Mouse (Mus musculus) kidney, embryonic 16.5 days (tissue): ENCODE data around the gene Rxra. TPM values are rescaled to one million over a fixed set of nuclear protein-coding genes. Genes with fewer than 3 reads are reported as not detected.

Experiments
- ATAC-seq: fragments of 200-750 bp; cut with Nextera tagmentation; 2 replicates; pipeline ENCODE4 v1.8.0; 2017; ENCODE audit warnings: moderate TSS enrichment; ENCODE audit not compliant: low FRiP score, low TSS enrichment
- H3K27ac ChIP-seq: fragments of 300-500 bp; sonication (generic); 2 replicates; pipeline ENCODE4 v1.5.1; 2014; ENCODE audit warnings: low read length
- H3K27me3 ChIP-seq: fragments of 300-500 bp; sonication (generic); 2 replicates; pipeline ENCODE4 v1.6.1; 2014; ENCODE audit warnings: low read length, control low read depth, mixed read lengths; ENCODE audit not compliant: insufficient read depth
- H3K36me3 ChIP-seq: fragments of 300-500 bp; sonication (generic); 2 replicates; pipeline ENCODE4 v1.6.1; 2014; ENCODE audit warnings: low read length, control low read depth, mixed read lengths; ENCODE audit not compliant: insufficient read depth
- H3K4me1 ChIP-seq: fragments of 300-500 bp; sonication (generic); 2 replicates; pipeline ENCODE4 v1.6.1; 2014; ENCODE audit warnings: low read length, control low read depth, mixed read lengths; ENCODE audit not compliant: insufficient read depth
- H3K4me2 ChIP-seq: fragments of 300-500 bp; sonication (generic); replicated peaks from 2 replicates; pipeline ENCODE4 v1.6.1; 2014; ENCODE audit warnings: low read depth, low read length
- H3K4me3 ChIP-seq: fragments of 300-500 bp; sonication (generic); 2 replicates; pipeline ENCODE4 v1.5.1; 2014; ENCODE audit warnings: mild to moderate bottlenecking, low read length
- H3K9ac ChIP-seq: fragments of 300-500 bp; sonication (generic); replicated peaks from 2 replicates; pipeline ENCODE4 v1.6.1; 2014; ENCODE audit warnings: low read length
- H3K9me3 ChIP-seq: fragments of 300-500 bp; sonication (generic); 2 replicates; pipeline ENCODE4 v1.6.1; 2016; ENCODE audit warnings: low read length, control low read depth
- WGBS: fragments of 180-500 bp; shearing (Covaris S2); extraction: QIAGEN DNeasy Blood & Tissue Kit; methylation state at CpG from one replicate; pipeline ENCODE4 v1.1.7; 2014; 5-methylcytosine and 5-hydroxymethylcytosine counted together
- polyA plus RNA-seq: library from polyadenylated mRNA; unstranded; fragments of >200 nt; fragmentation: Nextera tagmentation; extraction: Ambion mirVana; gene quantifications from 2 replicates; pipeline ENCODE4 v1.2.1, GENCODE M21; 2015

Gene Rxra
- polyA plus RNA-seq, 1 experiment from 2014 or later, result 11.6 TPM

DNA sequence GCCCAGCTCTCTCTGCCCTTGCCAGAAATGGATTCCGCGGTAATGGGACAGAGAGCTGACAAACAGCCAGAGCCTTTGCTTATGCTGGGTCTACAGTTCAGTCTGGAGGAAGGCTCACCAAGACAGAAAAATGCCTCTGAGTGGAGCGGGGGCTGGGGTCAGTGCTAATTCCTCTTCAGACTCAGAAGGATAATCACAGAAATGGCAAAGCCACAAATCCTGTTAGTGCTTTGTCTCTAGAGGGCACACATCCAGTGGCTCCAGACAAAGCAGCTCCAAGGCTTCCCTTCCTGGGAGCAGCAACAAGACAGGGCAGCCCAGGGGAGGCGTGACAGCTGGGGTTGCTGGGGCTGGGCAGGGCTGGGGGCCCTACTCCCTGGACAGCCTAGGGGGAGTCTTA, 9.5 kb upstream of the Rxra start:
- no peak for ATAC-seq
- Histone ChIP-seq H3K9me3 (no peaks in the 10 kb centered on the region), H3K4me1 (peaks cover 13% of the 10 kb centered on the region), H3K27ac (no peak overlapping the region), H3K4me3 (no peak overlapping the region), H3K36me3 (no peaks in the 10 kb centered on the region), H3K4me2 (no peak overlapping the region), H3K9ac (no peak overlapping the region), H3K27me3 (no peaks in the 10 kb centered on the region)
- WGBS, result 52% methylated on average over 4 of the region's 4 CpGs

GRCm38 (mm10) chr2:27667677-27668076, 8.6 kb upstream of the Rxra start:
- H3K9me3 ChIP-seq, result no peaks in the 10 kb centered on the region
- ATAC-seq, result no peak
- H3K4me1 ChIP-seq, result peaks cover 18% of the 10 kb centered on the region
- no peaks in the 10 kb centered on the region for H3K27me3 ChIP-seq
- H3K36me3 ChIP-seq, result no peaks in the 10 kb centered on the region
- WGBS, result 59% methylated on average over 4 of the region's 4 CpGs
- H3K4me2 ChIP-seq, result no peak overlapping the region
- H3K4me3 ChIP-seq, result no peak overlapping the region
- H3K9ac ChIP-seq, result no peak overlapping the region
- no peak overlapping the region for H3K27ac ChIP-seq

- no peak overlapping the region for H3K4me3 ChIP-seq
- 47% methylated on average over 5 of the region's 5 CpGs for WGBS
- no peaks in the 10 kb centered on the region for H3K27me3 ChIP-seq
- H3K9ac ChIP-seq, result no peak overlapping the region
- H3K4me2 ChIP-seq, result no peak overlapping the region
- no peak overlapping the region; the same call in 1 of the 2 replicates for H3K27ac ChIP-seq
- no peaks in the 10 kb centered on the region for H3K36me3 ChIP-seq
- ATAC-seq, result no peak
- peaks cover 18% of the 10 kb centered on the region for H3K4me1 ChIP-seq
- no peaks in the 10 kb centered on the region for H3K9me3 ChIP-seq
Measured at GRCm38 (mm10) chr2:27670746-27671145, 5.5 kb upstream of the Rxra start.

DNA sequence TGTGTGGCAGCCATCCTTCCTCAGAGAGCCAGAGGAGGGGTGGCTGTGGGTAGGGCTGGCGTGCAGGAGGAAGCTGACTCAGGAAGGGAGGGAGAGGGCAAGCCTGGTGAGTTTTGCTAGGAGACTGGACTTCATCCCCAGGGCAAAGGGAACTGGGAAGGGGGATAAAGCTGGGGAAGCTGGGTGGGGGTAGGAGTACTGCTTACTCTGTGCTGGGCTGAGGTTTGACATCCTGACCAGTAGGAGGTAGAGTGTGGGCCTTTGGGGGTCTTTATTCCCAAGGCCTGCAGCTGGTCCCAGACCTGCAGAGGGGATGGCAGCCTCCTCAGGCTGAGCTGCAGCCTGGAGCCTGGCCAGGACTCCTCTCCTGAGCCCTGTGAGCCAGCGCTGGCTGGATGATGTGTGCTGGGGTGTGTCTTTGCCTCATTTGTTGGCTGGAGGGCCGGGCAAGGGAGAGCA, 4.6 kb upstream of the Rxra start:
- Histone ChIP-seq H3K9ac (0 out of 2 replicates have a peak overlapping the region, but pooled peaks have one; percentile 15), H3K4me3 (no peak overlapping the region), H3K27me3 (no peaks in the 10 kb centered on the region), H3K9me3 (no peaks in the 10 kb centered on the region), H3K36me3 (no peaks in the 10 kb centered on the region), H3K27ac (peak overlapping the region; percentile 71), H3K4me2 (no peak overlapping the region), H3K4me1 (peaks cover 22% of the 10 kb centered on the region)
- ATAC-seq, result peak; percentile 72
- 23% methylated on average over 3 of the region's 3 CpGs for WGBS

DNA sequence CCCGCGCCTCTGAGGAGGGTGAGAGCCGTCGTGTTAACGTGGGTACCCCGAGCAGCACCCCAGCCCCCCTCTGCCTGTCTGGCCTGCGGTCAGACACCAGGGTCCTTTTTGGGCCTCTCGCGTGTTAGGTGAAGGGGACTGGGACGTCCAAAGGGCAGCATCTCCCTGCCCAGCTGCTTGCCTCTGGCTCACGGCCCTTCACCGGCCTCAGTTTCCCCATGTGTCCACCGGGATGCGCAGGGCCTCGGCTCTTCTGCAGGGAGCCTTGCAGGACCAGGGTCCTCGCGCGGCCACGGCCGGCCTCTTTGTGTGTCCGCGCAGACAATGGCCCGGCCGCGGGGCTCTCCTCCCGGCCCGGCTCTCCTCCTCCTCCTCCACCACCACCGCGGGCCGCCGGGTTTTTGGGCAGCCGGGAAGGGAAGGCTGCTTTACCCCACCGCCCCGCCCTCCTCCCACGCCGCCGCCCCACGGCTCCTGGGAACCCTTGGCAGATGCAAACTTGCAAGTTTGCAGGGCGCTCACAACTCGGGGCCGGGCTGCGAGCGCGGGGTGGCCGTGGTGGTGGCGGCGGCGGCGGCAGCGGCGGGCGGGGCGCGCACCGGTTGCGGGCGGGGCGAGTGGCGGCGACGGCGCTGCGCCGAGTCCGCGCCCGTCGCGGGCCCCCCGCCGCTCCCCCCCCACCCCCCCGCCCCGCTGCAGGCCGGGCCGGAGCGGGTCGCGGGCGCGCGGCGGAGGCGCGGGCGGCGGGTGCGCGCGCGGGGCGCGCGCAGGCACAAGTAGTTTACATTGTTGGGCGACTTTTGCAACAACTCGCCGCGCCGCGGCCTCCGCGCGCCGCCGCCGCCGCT, 462 bp downstream of the Rxra start:
- peak; percentile 46 for ATAC-seq
- Histone ChIP-seq H3K4me1 (peaks cover 43% of the 10 kb centered on the region), H3K9me3 (no peaks in the 10 kb centered on the region), H3K27me3 (no peaks in the 10 kb centered on the region), H3K27ac (peak overlapping the region; percentile 97), H3K4me3 (peak overlapping the region; percentile 87), H3K4me2 (peak overlapping the region; percentile 94), H3K9ac (peak overlapping the region; percentile 93), H3K36me3 (no peaks in the 10 kb centered on the region)
- WGBS, result 1% methylated on average over 29 of the region's 106 CpGs

DNA sequence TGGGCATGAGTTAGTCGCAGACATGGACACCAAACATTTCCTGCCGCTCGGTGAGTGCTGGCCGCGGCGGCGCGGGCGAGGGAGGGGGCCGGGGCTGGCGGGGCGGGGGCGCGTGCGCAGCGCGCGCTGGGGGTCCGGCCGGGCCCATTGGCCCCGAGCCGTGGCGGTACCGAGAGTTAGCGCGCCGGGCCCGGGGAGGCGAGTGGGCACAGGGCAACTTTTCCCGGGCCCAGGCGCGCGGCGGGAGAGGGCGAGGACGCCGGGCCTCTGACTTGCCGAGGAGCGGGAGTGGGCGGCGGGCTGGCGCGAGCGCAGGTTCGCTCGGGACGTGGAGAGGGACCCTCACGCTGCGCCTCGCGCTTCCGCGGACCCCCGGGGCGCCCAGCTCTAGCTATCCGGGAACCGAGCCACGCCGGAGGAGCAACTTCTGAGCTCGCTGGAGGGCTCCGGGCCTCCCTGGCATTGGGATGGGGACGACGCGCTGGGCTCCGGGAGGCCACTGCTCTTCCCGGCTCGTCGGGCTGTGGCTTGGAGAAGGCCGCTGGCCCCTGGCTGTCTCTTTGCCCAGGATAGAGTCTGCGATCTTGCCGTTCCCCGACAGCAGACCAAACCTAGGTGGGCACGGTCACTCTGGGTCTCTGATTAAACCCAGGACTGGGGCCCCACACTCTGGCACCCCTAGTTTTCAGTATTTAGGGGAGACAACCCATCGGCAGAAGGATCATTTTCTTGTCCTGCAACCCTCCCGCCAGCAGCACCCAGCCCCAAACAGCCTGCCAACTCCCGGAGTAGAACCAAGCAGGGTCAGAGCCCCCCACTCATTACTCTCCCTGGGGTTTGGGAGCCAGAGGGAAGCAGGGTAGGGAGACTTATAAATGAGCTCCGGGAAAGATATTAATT, 1.4 kb downstream of the Rxra start:
- peak overlapping the region; percentile 87 for H3K4me3 ChIP-seq
- ATAC-seq, result 0 out of 2 replicates have a peak, but pooled peaks have one; percentile 7
- no peaks in the 10 kb centered on the region for H3K9me3 ChIP-seq
- peak overlapping the region; percentile 94 for H3K4me2 ChIP-seq
- peak overlapping the region; percentile 97 for H3K27ac ChIP-seq
- peak overlapping the region; percentile 93 for H3K9ac ChIP-seq
- H3K36me3 ChIP-seq, result no peaks in the 10 kb centered on the region
- no peaks in the 10 kb centered on the region for H3K27me3 ChIP-seq
- peaks cover 48% of the 10 kb centered on the region for H3K4me1 ChIP-seq
- under 1% methylated on average over 61 of the region's 77 CpGs for WGBS

DNA sequence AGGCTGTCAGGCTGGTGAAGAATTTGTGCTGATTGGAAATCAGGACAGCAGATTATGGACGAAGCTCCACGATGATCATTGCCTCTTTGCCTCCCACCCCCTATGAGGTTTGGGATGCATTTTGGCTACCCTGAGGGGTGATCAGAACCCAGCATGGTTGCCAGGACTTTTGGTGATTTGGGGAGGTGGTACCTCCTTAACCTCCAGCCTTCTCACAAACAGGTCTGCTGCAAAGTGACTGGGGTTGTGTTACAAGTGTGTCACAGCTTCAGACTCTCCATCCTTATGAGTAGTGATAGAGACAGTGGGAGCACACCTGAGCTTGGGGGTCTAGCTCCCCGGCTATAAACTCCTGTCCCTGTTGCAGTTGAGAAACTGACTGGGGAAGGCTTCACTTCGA, 2.1 kb downstream of the Rxra start:
- Histone ChIP-seq H3K27me3 (no peaks in the 10 kb centered on the region), H3K9ac (peak overlapping the region; percentile 93), H3K9me3 (no peaks in the 10 kb centered on the region), H3K4me3 (peak overlapping the region; percentile 87), H3K36me3 (no peaks in the 10 kb centered on the region), H3K4me2 (peak overlapping the region; percentile 94), H3K4me1 (peaks cover 52% of the 10 kb centered on the region), H3K27ac (peak overlapping the region; percentile 97)
- ATAC-seq, result no peak
- 35% methylated on average over 4 of the region's 4 CpGs for WGBS

DNA sequence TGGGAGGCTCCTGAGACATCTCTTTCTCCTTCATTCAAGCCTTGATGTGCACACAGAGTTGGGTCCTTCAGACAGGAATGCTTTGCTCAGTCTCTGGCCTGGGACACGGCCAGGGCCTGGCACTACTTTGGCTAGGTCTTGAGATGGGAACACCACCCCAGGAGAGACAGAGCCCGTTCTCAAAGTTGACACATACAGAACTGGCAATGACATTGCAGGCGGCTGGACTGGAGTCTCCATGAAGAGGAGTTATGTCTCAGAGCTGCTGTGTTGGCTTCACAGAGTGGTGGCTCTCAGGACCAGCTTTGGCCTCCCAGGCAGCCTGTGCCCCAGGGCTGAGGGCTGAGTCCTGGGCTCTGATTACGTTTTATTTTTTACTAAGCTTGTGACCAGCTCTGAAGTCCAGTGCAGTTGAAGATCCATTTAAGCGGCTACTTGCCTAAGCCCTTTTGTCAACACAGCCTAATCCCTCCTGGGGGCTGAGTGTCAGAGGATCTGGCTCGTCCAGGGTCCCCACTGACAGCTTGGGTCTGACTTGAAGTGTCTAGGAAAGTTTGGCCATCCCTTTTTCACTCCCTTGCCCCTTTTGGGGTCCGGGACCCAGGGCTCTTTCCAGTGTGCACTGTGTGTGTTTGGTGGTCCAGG, 2.7 kb downstream of the Rxra start:
- peak overlapping the region; percentile 94 for H3K4me2 ChIP-seq
- peak overlapping the region; percentile 87 for H3K4me3 ChIP-seq
- H3K27me3 ChIP-seq, result no peaks in the 10 kb centered on the region
- no peaks in the 10 kb centered on the region for H3K9me3 ChIP-seq
- WGBS, result 50% methylated on average over 7 of the region's 7 CpGs
- peak overlapping the region; percentile 93; the same call in 1 of the 2 replicates for H3K9ac ChIP-seq
- no peaks in the 10 kb centered on the region for H3K36me3 ChIP-seq
- ATAC-seq, result no peak
- H3K4me1 ChIP-seq, result peaks cover 57% of the 10 kb centered on the region
- peak overlapping the region; percentile 44 for H3K27ac ChIP-seq

DNA sequence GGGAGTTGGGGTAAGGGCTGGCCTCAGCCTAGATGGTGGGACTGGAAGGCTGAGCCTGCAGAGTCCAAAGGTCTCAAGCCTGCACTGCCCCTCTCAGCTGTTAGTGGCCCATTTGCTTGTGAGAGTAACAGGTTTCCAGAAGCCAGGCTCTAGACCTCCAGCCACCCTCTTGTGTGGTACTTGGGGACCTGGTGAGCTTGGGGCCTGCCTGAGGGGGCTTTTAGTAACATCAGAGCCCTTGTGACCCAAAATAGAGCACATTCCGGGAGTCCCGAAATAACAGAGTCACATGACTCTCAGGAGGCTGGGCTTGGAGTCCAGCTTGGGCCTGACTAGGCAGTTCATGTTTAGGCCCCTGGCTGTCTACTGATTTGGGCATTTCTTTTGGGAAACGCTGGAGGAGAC, 3.4 kb downstream of the Rxra start:
- WGBS, result 23% methylated on average over 3 of the region's 3 CpGs
- Histone ChIP-seq H3K9ac (peak overlapping the region; percentile 93), H3K4me3 (peak overlapping the region; percentile 87; the same call in 1 of the 2 replicates)

More for the DNA sequence above, 3.4 kb downstream of the Rxra start:
- H3K4me1 ChIP-seq, result peaks cover 63% of the 10 kb centered on the region
- H3K9me3 ChIP-seq, result no peaks in the 10 kb centered on the region
- no peaks in the 10 kb centered on the region for H3K27me3 ChIP-seq
- peak overlapping the region; percentile 94 for H3K4me2 ChIP-seq
- ATAC-seq, result no peak
- no peaks in the 10 kb centered on the region for H3K36me3 ChIP-seq
- H3K27ac ChIP-seq, result peak overlapping the region; percentile 44
